Mouse (Mus musculus) adrenal gland, adult 8-10 months (tissue): Measurements from ENCODE around the gene Cwc25. TPM values are rescaled to one million over a fixed set of nuclear protein-coding genes. Genes with fewer than 3 reads are reported as not detected.

Experiments used
- DNase-seq: peaks from one replicate; pipeline ENCODE4 v3.0.0; 2022
- microRNA-seq, 2 experiments: library from miRNA; unstranded; fragments of <30 nt; microRNA quantifications; one replicate each; pipeline ENCODE4 v1.2.0; 2022
- total RNA-seq, 4 experiments: library from RNA; stranded (reverse); gene quantifications; 2 replicates each; pipeline ENCODE4 v1.2.4; 2022

The Cwc25 gene
- total RNA-seq, 4 experiments from 2014 or later, result 22.2 to 26.6 (median 23.1) TPM

GRCm38 (mm10) chr11:97697891-97698529 is 68.3 kb downstream of the Cwc25 start:
- DNase-seq, result no peak

- DNase-seq, result no peak
Measured at GRCm38 (mm10) chr11:97697199-97697890, 69.0 kb downstream of the Cwc25 start.

DNA sequence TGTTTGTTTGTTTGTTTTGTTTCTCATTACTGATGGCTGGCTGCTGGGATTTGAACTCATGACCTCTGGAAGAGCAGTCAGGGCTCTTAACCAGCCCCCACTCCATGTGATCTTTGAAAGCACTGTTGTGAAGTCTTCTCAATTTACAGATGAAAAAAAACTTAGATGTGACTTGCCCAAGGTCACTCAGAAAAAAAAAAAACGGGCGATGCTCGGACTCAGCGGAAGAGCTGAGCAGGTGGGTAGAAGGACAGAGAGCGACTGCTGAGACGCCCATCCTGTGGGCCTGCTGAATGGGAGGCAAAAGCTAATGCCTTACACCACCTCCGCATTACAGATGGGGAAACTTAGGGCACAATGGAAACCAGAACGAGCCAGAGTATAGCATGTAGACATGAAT is 69.7 kb downstream of the Cwc25 start:
- no peak for DNase-seq

DNA sequence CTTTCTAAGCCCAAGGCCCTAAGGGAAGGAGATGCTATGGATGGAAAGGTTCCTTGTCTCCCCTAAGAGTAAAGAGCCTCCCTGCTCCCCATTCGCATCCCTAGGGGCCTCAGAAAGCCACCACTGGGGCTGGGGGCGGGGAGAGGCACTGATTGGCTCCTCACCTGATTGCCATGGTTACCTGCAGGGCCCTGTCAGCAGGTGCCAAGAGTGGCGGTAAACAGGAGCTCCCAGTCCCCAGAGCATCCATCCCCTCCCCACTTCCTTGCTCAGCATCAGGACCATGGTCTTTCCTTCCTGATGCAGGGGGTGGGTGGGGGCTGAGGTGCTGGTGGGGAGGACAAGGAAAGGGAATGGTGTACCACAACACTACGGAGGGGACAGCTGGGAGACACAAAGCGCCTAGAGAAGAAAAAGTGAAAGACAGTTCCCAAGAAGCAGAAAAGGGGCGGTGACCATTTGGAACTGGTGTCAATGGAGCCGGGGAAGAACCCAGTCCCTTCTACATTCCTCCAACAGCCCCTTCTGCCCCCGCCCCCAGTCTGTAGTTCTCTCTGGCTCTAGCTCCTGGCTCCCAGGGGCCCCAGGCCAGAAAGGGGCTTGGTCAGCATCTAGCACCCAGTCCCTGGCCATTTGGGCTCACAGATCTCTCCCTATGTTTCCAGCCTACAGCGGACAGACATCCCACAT is 70.5 kb downstream of the Cwc25 start:
- DNase-seq, result no peak

Small RNA genes lying within 50 kb of the gene (microRNA-seq; reads per million reads assigned to microRNA genes)
- 0.18 to 0.50 reads per million in 2 experiments for gene Mir8102

Other genes starting within 250 kb of the Cwc25 start
- 10 to 100 TPM; 10.7 to 37.6 (median 19.9) TPM for gene Srcin1, start 190.4 kb downstream of the Cwc25 start, total RNA-seq
- gene Epop, start 136.9 kb downstream of the Cwc25 start, total RNA-seq, result 1 to 10 TPM; 2.1 to 5.4 (median 4.0) TPM
- gene Mllt6, start 103.1 kb downstream of the Cwc25 start, total RNA-seq, result 10 to 100 TPM; 53.1 to 99.4 (median 71.8) TPM
- gene Cisd3, start 80.7 kb downstream of the Cwc25 start, total RNA-seq, result 100 to 1,000 TPM; 153 to 194 (median 169) TPM
- gene Pcgf2, start 66.1 kb downstream of the Cwc25 start, total RNA-seq, result 10 to 100 TPM; 22.2 to 48.5 (median 32.1) TPM
- gene Psmb3, start 63.2 kb downstream of the Cwc25 start, total RNA-seq, result 100 to 1,000 TPM; 197 to 238 (median 210) TPM
- 10 to 100 TPM; 25.5 to 35.1 (median 32.2) TPM for gene Pip4k2b, start 21.9 kb downstream of the Cwc25 start, total RNA-seq
- under 1 TPM in 3 of 4 experiments, not detected in 1; 0.49 to 0.67 (median 0.62) TPM for gene 1700001P01Rik, start 9.4 kb upstream of the Cwc25 start, total RNA-seq
- gene Rpl23, start 15.9 kb upstream of the Cwc25 start, total RNA-seq, result 100 to 1,000 TPM; 753 to 943 (median 843) TPM
- 100 to 1,000 TPM; 131 to 177 (median 143) TPM for gene Lasp1, start 32.4 kb upstream of the Cwc25 start, total RNA-seq
- gene B230217C12Rik, start 74.2 kb upstream of the Cwc25 start, total RNA-seq, result 1 to 10 TPM; 3.7 to 7.2 (median 6.2) TPM
- 1 to 10 TPM in 3 of 4 experiments, under 1 TPM in 1; 0.94 to 1.8 (median 1.2) TPM for gene Fbxo47, start 117.6 kb upstream of the Cwc25 start, total RNA-seq
- gene Plxdc1, start 219.9 kb upstream of the Cwc25 start, total RNA-seq, result 10 to 100 TPM; 13.5 to 36.2 (median 24.0) TPM
- 1 to 10 TPM in 3 of 4 experiments, under 1 TPM in 1; 0.44 to 1.8 (median 1.4) TPM for gene Arl5c, start 229.6 kb upstream of the Cwc25 start, total RNA-seq